Mouse (Mus musculus): Measurements from ENCODE around the gene Itpr1.

The Itpr1 gene

DNA sequence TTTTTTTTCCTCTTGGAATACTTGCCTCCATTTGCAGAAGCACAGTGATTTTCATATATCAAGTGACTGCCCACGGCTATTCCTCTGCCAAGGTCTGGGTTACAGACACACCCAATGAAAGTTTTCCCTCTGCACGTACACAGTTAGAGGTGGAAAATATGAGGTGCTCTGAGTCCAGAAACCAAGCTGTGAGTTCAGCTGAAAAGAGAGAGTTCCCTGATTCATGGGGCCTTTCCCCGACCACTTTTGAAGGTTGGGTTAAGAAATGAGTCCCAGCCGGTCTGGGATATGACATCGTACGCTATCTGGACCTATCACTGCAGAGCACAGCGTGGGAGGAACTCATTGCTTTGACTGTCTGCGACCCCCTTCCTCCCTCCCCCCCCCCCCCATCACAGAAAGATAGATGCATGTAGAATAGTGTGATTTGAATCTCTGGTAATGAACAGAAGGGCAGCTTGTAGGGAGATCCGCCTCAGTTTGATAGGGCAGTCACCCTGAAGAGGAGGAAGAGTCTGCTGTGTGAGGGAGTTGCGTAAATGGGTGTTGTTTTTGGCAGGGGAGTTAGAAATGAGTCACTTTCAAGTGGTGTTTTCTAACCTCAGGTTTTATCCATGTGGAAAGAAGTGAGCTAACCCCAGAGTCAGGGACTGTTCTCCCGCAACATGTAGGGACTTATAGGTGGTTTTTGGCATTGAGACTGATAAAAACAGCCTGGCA is 235.3 kb downstream of the Itpr1 start:
- DNase-seq: no peak

DNA sequence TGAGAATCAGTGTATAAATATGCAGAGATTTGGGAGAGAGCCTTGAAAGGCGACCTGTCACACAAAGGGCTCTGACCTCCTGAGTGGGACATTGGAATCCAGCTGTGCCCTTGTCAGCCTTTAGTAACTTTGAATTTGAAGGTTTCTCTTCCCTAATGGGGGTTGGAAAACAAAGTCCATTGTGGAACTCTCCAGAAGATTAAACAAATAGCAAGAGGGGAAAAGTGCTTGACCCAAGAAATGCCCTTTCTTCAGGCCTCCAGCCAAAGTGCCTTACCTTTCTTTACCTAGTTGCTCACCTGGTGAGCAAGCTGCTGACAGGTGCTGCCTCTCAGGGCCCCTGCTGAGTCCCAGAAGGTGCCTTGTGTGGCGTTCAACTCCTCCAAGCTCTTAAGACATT is 236.0 kb downstream of the Itpr1 start:
- DNase-seq: no peak

DNA sequence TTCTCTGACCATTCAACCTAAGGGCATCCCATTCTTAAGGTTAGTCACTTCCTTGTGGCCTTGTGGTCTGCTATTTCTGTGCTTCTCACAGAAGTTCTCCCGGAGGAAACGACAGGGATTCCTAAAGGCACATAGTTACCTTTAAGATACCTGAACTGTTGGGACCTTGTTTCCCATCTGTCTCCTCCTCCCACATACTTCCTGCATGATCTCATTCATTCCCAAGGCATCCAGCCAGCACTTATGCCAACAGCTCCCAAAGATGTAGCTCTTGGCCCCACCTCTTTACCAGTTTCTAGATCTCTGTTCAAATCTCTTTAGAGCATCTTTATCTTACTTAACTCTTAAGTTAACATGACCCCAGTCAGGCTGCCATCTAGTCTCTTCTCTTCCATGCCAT is 238.6 kb downstream of the Itpr1 start:
- no peak for DNase-seq

DNA sequence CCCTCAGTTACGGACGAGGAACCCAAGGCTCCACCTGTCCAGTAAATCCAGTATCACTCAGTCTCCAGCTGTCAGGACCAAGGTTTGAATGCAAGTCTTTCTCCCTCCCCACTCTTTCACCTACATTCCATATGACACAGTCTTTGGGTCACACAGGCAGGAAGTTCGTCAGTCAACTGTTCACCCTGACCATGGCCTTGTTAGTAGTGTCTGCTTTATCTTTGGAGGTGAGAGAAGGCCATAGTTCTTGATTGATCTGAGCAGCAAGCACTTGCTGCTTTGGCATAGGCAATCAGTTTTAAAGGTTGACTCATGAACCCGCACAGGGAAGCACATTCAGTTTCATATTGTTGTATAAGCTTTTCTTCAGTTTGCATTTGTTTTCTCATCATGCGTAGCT is 240.7 kb downstream of the Itpr1 start:
- DNase-seq: no peak

DNA sequence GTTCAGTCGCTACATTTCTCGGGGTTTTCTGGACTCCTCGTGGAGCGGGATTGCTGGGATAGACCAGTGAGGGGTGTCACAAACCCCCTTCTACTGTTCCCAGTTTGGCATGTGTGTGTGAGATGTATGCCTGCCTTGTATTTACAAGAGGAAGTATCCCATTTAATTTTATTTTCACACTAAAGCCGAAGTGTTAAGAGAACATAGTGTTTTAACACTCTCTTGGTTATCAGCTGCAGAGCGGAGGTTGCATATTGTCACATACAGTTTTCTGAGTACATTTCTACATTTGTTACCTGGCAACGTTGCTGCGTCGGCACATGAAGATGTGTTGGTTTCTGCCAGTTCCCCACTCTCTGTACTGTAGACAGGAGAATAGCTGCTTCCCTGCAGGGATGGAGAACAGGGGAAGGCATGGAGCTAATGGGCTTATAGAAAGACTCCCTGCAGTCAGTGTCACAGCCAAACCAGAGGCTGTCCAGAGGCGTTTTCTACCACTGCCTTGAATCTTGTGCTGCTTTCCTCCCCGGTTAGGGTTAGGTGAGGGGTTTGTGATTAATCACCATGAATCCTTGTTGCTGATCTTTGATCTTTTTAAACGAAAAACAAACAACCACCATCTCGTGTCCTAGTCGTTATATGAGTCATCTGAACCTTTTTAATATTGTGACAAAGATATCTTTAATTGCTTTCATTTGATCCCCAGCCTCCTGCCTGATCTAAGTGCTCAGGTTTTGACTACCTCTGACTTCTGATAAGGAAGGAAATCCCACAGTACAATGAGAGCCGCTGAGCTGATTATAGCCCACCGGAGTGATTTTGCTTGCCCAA is 241.4 kb downstream of the Itpr1 start:
- no peak for DNase-seq

DNA sequence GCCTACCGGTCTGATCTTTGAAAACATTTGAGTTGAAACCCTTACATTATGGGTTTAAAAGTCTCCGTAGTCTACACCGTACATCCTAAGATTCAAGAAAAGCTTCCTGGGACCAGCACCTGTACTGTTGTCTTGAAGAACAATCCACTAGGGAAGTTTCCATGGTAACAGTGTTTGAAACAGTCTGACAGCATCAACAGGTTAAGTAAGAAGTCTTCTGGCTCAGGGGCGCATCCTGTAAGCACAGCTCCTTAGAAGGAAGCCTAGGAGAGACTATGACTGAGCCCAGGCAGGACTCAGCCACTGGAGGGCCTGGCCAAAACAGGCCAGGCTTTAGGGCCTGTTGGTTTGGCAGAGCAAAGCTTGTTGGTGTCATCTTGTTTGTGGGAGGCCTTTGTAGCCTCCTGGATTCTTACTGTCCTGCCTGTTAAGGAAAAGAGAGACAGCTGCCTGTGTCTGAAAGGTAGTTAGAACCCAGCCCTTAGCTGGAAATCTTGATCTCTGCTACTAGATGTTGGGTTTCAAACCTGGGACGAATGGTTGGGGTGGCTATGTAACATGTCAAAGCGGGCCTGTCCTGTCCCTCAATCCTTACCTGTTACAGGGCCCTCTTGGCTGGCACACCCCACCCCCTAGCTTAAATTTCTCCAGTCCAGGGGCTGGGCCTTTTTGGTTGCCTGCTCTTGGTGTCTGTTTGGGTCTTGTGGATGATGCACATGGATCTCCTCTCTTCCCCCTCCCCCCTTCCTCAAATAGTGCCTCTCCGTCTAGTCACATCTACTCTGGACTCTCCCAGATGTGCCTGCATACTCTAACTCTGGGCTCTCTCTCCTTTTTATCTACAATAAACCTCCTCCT is 242.3 kb downstream of the Itpr1 start:
- DNase-seq: no peak

DNA sequence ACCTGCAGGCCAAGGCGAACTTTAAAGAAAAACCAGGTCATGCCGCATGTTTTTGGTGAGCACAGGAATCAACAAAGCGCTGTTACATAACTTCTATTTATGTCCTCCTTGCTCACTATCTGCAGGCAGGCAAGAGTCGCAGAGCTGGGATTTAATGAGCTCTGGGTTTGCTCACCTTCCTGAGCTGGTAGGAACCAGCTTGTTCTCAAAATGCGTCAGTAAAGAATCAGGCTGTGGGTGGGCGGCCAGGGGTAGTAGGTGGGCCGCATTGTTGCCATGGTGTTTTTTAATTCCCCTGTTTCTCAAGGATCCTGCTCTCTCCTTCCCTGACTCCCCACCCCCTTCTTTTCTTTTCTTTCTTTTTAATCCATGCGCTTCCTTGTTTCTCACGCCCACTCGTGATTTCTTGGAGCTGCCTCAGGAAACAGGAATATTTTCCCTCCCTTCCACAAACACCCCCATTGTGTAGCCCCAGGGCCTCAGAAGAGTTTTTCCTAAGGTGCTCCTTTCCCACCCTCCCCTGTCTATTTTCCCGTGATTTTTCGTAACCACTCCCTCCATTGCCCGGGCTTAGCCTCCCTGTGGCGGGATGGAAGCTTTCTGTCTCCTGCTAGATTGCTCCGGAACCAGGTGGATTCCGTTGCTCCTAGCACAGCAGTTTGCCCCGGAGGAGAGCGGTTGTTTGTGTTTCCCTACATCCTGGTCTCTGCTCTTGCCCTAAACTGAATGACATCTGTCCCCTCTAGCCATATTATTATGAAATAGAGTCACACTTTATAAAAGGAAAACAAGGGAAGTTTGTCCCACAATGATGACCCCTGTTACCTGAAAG is 243.6 kb downstream of the Itpr1 start:
- peak; percentile 66 to 71 for DNase-seq

DNA sequence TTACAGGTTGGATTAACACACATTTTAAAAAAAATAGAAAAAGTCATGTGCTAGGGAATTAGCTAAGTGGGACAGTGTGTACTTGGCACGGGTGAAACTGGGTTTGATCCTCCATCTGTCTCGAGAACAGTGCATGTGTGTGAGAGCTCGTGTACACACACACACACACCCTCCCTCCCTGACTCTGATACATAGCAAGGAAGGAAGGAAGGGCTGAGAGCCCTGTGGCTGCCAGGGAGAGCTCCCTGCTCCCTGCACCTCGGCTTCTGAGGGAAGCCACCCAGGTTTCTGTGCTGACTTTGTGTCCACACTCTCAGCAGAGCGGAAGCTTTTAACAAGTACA is 244.1 kb downstream of the Itpr1 start:
- peak; percentile 57 to 60 for DNase-seq

DNA sequence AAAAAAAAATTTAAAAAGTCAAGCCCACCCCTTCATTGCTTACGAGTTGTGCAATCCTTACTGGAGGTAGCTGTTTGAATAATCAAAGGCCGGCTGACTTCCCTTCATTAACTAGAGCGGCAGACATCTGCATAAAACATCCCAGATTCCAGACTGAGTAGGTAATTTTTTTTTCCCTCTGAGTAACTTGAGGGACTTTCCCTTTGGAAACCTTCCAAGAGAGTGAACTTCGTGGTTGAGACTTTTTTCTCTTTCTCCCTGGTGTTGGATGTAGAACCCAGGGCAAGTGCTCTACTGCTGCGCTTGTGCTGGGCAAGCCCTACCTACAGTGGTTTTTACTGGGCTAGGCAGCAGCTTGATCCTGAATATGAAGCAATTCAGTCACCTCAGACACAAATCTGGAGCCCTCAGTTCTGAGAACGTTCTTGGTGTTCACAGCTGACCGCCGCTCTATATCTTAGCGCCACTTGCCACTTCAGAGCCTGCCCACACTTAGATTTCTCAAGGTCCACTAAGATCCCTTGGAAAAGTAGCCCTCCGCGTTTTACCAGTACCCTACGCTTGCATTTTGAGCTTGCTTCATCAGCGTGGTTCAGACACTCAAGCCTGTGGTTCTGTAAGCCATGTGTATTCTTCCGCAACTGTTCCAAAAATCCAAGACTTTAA is 244.8 kb downstream of the Itpr1 start:
- peak in 1 of 2 experiments; percentile 10 for DNase-seq

DNA sequence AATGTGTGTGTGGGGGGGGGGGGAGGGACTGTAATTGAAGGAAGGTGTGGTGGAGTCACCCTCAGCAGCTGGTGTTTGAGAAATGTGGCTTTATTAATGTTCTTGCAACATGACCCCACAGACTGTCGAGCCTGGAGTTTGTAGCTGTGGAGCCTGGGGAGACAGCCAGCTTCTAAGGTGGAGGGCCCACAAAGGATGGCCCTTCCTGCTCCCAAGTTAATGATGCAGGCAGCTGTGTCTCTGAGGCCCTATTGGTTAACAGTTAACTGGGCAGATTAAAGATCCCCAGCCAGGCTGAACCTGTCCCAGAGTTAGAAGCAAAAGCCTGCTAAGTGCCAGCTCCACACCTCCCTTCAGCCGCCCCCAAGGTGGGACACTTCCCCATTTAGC is 245.3 kb downstream of the Itpr1 start:
- no peak for DNase-seq

DNA sequence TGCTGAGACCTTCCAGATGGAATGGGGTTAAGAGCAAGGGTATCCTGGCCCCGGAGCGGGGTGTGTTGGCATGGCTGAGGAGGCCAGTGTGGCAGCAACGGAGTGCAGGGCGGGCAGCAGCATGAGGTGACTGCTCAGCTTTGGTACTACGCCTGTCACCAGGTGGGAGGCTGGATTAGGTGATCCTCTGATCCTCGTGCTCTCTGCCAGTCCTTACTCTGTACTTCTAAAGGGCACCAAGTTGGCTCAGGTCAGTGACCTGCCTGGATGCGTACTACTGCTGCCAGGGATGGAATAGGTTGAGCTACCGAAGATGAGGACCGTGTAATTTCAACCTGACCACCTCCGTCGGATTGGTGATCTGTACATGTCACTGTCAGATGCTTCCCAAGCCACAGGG is 245.9 kb downstream of the Itpr1 start:
- no peak for DNase-seq

DNA sequence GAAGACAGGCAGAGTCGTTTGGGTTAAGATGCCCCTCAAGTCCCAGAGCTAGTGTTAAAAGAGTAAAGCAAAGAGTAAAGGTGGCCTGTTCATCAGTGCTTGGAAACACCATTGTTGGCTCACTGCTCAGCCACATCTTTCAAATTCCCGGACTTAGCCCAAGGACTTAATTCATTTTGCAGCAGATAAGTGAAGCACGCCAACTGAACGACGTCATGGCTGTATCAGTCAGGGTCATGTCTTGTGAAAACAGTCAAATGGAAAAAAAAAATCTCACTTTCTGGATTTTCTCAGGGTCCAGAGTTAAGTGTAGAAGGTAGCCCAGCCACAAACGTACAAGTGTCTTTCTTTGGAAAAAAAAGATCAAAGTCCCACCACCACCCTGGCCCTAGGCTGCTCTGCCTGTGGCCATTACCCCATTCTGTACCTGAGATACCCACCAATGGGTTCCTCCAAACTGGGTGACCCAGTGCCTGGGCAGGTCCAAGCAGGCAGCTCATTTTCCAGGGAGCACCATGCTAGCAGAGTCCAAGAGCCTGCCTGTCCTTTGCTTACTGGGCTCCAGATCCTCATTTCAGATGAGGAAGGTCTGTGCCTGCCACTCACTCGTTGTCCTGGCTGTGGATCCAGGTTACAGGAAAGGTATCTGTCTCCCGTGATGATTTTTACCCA is 251.5 kb downstream of the Itpr1 start:
- no peak for DNase-seq

DNA sequence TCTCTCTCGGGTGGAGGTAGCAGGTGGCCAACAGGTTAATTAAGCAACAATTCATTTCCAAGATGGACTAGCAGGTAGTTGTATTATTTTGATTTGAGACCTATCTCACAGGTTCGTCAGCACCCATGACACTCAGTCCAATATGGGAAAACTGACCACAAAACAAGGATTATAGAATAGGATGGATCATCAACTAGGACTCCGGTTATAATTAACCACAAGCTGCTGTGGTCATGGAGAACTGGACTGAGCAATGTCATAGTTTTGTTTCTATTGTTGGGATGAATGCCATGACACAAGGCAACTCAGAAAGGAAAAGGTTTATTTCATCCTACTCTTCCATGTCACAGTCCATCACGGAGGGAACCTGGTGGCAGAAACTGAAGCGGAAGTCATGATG is 252.3 kb downstream of the Itpr1 start:
- DNase-seq: no peak

DNA sequence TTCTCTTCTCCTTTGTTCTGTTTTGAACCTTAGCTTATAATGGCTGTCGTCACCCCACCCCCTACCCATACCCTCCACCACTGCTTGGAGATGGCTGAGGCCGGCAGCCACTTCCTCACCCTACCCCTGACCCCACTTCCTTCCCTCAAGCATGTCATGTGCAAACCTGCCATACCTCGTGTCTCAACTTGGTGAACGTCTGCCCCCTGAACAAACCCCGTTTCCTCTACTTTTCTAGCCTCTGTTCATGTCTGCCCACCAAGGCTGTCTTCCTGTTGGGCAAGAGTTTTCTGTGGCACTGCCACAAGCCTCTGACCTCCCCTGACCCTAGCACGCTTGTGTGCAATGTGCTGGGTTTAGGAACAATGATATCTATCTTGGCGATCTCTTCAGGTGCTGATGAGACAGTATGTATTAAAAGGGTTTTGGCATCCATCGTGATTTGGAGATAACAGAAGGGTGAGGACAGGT is 253.2 kb downstream of the Itpr1 start:
- no peak for DNase-seq

DNA sequence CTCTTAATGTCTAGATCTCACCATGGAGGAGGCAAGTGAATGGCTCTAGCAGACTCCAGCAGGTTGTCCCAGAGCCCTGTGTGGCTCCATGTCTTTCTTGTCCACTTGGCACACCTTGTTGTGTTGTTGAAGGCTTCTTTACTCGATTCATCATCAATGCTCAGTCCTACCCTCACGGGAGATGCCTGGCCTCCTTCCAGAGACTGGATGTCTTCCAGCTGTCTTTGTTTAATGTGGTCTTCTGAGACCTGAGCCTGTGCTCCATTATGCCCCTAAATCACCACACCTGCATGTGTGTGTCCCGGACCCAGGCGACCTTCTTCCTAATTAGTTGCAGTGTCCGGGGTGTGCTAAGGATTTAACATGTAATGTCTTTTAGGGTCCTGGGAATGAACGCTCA is 254.7 kb downstream of the Itpr1 start:
- DNase-seq: no peak

DNA sequence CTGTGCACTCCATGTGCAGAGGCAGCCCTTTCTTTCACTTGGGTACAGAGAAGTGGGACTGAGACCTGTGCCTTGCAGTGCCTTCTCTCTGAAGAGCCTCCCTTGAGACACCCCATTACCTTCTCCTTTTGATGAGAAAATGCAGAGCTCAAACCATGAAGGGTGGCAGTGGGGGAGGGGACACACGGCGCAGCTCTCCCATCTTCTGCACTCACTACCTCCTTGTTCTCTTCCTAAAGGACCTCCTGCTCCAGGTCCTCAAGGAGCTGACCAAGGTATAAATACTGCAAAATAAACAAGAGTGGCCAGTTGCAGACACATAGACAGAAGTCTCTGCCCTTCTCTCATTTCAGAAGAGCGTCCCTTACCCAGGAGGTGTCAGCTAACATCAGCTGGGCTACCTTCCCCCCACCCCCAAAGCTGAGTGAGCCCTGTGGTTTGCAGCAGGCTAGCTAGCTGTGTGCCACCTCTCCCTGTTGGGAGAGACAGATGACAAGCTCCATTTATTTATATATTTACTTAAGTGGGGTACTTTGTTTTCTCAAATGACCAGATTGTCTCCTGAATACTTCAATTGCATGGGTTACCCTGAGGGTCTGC is 255.4 kb downstream of the Itpr1 start:
- no peak for DNase-seq

DNA sequence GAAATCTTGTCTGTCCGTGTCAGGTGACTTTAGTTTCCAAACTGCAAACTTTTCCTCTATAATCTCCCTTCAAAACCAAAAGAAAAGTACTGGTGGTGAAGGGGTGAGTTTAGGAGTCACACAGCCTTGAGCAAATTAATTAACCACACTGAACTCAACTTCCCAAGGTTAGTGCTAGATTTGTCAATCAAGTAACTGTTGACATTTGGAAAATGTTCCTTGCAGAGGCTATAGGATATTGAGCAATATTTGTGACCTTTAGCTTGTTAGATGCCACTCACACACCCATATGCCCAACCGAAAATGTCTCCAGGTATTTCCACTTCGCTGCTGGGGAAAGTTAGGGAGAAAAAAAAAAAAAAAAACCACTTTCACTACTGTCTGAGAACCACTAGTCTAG is 259.0 kb downstream of the Itpr1 start:
- DNase-seq: no peak

DNA sequence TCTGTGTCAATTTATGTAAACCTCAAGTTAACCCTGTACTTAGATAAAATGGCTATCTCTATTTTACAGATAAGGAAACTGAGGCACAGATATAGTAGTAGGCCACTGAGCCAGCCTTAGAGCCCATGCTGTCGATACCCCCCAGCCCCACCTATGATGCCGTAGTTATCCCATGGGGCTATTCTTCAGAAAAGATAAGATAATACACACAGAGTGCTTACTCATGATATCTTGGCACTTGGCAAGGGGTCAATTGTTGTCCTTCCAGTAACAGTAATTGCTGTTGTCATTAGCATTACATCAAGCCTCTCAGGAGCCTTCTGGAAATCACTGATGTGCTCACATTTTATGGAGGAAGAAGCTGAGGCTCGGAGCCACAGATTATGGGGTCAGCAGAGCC is 259.9 kb downstream of the Itpr1 start:
- no peak for DNase-seq

DNA sequence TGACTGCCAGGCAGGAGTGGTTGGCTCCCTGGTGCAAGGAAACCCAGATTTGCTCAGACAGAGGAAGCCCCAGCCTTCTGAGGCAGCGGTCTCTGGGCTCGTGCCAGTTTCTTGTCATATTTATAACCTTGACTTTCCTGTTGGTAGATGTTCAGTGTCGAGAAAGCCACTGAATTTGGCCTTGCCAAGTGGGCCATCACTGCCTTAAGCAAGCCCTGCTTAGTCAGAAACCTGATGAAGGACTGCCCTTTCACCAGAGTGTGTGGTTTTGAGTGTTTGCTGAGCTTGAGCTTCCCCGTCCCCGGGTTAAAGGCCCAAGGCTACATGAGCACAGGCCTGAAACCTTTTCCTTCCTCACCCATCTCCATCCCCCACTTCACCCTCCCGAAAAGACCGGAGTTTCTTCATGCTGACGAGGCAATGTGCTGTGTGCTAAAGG is 263.9 kb downstream of the Itpr1 start:
- DNase-seq: no peak

DNA sequence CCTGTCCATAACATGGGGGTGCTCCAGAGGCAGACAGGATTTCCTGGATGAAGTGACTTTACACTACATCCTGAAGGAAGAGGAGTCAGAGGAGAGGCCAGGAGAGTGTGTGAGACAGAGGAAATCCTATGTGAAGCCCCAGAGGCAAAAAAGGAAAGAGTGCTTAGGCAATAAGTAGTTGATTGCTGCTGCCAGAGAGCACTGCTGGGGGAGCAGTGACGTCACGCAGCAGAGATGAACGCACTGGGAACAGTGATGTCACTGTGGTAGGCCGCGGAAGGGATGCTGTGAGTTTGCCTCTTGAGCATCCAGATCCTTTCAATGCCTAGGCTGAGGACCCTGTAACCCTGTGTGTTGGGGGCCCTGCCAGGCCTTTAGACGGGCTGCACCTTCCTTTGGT is 264.7 kb downstream of the Itpr1 start:
- DNase-seq: no peak

DNA sequence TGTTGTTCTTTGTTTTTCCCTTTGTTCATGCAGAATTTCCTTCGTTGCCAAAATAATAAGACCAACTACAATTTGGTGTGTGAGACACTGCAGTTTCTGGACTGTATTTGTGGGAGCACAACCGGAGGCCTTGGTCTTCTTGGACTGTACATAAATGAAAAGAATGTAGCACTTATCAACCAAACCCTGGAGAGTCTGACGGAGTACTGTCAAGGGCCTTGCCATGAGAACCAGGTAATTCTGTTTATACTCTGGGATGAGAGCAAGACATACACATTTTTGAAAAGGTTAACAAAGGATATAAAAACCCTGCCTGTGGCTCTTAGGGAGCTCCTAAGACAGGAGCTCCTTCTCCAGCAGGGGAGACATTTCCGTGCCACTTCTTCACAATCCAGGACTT is 268.3 kb downstream of the Itpr1 start:
- DNase-seq: no peak
